Mouse (Mus musculus): ENCODE results near the gene Gm4922. TPM values are rescaled to one million over a fixed set of nuclear protein-coding genes. Genes with fewer than 3 reads are reported as not detected.
A peak's percentile ranks its signal among the peaks of the same experiment; 100 is the strongest.

Gm4922 gene
- polyA plus RNA-seq (2015; fragmentation: Nextera tagmentation; extraction: Ambion mirVana), result 0.55 and 0.71 TPM in 2 replicates

DNA sequence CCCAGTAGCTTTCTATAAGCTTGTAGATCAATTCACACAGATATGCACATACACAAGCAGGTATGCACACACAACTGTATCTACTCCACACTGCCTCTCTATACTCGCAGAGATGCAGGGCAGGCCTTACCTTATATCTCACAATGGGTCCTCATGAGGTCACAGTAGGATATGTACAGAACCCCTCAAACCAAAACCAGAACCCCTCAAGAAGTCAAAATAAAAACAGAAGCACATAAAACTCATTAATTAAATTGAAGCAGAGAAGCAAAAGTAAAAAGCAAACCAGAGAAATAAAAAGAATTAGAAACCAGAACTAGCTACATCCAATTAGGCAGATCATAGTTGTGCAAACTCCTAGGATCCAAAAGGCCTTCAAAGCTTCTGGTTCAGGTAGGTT, at the start of gene Gm4922:
Gene Gm4922, minus strand, starts transcription at position 101 of the 400 bp plus-strand sequence.
- Histone ChIP-seq H3K27me3 (no peaks in the 10 kb centered on the region), H3K9me3 (no peaks in the 10 kb centered on the region), H3K36me3 (no peaks in the 10 kb centered on the region), H3K4me3 (no peak within 1 kb of the TSS), H3K4me2 (no peak within 1 kb of the TSS), H3K27ac (replicated peaks) (no peak within 1 kb of the TSS), H3K9ac (no peak within 1 kb of the TSS), H3K4me1 (replicated peaks) (no peaks in the 10 kb centered on the region)
- 93% methylated on average over 1 of the region's 1 CpGs for WGBS
- ATAC-seq (ENCODE audit: low FRiP score, low read depth), result no peak

DNA sequence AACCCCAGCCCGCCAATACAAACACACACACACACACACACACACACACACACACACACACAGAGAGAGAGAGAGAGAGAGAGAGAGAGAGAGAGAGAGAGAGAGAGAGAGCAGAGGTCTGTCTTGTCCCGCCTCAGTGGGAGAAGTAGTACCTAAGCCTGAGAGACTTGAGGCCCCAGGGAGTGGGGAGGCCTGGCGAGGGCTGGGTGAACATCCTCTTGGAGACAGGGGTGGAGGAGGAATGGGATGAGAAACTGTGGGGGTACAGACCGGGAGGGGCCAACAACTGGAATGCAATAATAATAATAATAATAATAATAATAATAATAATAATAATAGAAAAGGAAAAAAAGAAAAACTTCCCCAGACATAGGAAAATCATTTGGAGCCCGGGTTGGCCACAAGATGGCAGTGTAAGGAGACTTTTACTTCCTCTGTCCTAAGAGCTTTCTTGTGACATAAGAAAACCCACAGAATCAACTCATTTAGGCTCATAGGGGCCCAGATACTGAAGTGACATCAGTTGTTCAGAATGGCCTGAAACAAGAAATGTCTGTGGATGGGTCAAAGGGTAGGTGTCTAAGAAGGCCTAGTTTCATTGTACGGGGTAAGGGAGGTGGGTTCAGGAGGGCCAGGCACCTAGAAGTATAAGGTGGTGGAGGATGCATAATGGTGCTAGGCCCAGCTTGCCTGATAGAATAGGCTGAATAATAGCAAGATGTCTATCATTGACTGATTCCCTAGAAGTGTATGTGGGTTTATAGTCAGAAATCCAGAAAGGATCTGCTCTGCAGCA, 49.3 kb upstream of the Gm4922 start:
- H3K4me1 ChIP-seq (replicated peaks), result no peaks in the 10 kb centered on the region
- H3K27me3 ChIP-seq, result no peaks in the 10 kb centered on the region
- H3K4me2 ChIP-seq, result no peak overlapping the region
- no peak overlapping the region for H3K27ac ChIP-seq (replicated peaks)
- no peaks in the 10 kb centered on the region for H3K36me3 ChIP-seq
- H3K9ac ChIP-seq, result no peak overlapping the region
- no peak for ATAC-seq (ENCODE audit: low FRiP score, low read depth)
- no peak overlapping the region for H3K4me3 ChIP-seq
- H3K9me3 ChIP-seq, result no peaks in the 10 kb centered on the region
- 58% methylated on average over 6 of the region's 6 CpGs for WGBS

DNA sequence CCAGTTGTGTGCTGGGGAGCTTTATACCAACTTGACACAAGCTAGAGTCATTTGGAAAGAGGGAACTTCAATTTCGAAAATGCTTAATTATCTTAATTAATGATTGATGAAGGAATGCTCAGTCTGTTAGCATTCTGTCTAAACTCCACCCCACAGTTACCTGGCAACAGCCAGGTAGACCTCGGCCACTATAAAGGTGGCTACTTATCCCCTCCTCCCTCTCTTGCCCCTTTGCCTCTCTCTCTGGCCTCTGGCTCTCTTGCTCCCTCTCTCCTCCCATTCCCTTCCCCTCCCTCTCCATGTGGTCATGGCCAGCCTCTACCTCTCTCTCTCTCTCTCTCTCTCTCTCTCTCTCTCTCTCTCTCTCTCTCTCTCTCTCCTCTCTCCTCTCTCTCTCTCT, 47.8 kb upstream of the Gm4922 start:
- H3K4me2 ChIP-seq, result no peak overlapping the region
- H3K4me1 ChIP-seq (replicated peaks), result no peaks in the 10 kb centered on the region
- no peak for ATAC-seq (ENCODE audit: low FRiP score, low read depth)
- no peak overlapping the region for H3K27ac ChIP-seq (replicated peaks)
- no peaks in the 10 kb centered on the region for H3K9me3 ChIP-seq
- no peaks in the 10 kb centered on the region for H3K36me3 ChIP-seq
- H3K4me3 ChIP-seq, result no peak overlapping the region
- no peak overlapping the region for H3K9ac ChIP-seq
- 75% methylated on average over 2 of the region's 2 CpGs for WGBS
- no peaks in the 10 kb centered on the region for H3K27me3 ChIP-seq

DNA sequence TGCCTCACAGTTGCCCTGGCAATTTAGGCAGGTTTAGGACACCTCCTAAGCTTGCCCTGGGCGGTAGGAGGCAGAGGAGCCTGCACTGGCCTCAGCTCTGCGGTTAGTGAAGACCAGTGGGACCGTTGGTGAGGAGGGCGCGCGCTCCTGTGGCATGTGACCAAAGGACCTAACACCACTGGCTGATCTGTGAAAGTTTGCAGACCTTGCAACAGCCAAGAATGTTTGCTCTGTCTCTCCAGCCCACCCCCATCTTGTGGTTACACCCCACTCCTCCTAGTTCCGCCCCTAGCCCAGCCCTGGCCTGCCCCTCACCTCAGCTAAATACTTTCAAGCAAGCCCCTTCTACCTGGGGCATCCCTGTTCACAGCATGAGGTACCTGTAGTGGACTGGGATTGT, 45.2 kb upstream of the Gm4922 start:
- H3K27ac ChIP-seq (replicated peaks), result no peak overlapping the region
- no peaks in the 10 kb centered on the region for H3K36me3 ChIP-seq
- 57% methylated on average over 7 of the region's 7 CpGs for WGBS
- H3K4me1 ChIP-seq (replicated peaks), result no peaks in the 10 kb centered on the region
- no peak for ATAC-seq (ENCODE audit: low FRiP score, low read depth)
- H3K9ac ChIP-seq, result no peak overlapping the region
- no peaks in the 10 kb centered on the region for H3K9me3 ChIP-seq
- H3K4me2 ChIP-seq, result no peak overlapping the region
- no peak overlapping the region for H3K4me3 ChIP-seq
- no peaks in the 10 kb centered on the region for H3K27me3 ChIP-seq

DNA sequence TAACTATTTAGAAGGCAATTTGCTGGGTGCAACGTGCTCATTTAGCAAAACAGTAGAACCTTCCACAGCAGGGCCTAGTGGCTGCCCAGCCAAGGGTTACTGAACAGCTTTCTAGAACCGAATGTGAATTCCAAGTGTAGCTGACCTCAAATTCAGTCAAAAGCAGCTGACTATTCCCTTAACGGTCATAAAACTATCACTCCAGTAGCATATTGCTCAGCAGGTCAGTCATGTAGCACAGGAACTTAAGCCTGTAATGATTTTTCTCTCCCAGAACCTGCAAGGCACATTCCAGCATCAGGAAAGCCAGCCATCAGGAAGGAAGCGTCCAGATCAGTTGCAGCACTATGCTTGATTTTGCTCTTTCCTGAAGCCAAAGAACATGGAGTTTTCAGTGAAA, 43.8 kb upstream of the Gm4922 start:
- no peaks in the 10 kb centered on the region for H3K36me3 ChIP-seq
- no peaks in the 10 kb centered on the region for H3K27me3 ChIP-seq
- H3K27ac ChIP-seq (replicated peaks), result no peak overlapping the region
- H3K4me3 ChIP-seq, result no peak overlapping the region
- no peak overlapping the region for H3K4me2 ChIP-seq
- no peak for ATAC-seq (ENCODE audit: low FRiP score, low read depth)
- 76% methylated on average over 4 of the region's 4 CpGs for WGBS
- H3K4me1 ChIP-seq (replicated peaks), result no peaks in the 10 kb centered on the region
- no peak overlapping the region for H3K9ac ChIP-seq
- H3K9me3 ChIP-seq, result no peaks in the 10 kb centered on the region

DNA sequence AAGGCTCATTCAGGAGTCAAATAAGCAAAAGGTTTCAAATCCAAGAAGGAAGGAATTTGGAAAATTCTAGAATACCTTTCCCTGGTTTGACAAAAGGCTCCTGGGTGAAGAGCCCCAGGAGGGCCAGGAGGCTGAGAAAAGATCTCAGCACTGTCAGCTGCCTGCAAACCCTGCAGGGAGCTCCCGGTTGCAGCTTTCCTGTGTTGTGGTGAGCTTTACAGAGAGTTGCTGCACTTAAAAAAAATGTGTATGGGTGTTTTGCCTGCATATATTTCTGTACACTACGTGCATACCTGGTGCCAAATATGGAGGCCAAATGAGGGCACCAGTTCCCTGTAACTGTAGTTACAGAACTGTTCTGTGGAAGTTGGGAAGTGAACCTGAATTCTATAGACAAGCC, 41.3 kb upstream of the Gm4922 start:
- H3K4me2 ChIP-seq, result no peak overlapping the region
- H3K36me3 ChIP-seq, result no peaks in the 10 kb centered on the region
- 41% methylated on average over 2 of the region's 2 CpGs for WGBS
- H3K27me3 ChIP-seq, result no peaks in the 10 kb centered on the region
- H3K9ac ChIP-seq, result no peak overlapping the region
- no peaks in the 10 kb centered on the region for H3K9me3 ChIP-seq
- no peak overlapping the region for H3K4me3 ChIP-seq
- no peaks in the 10 kb centered on the region for H3K4me1 ChIP-seq (replicated peaks)
- ATAC-seq (ENCODE audit: low FRiP score, low read depth), result no peak
- H3K27ac ChIP-seq (replicated peaks), result no peak overlapping the region

DNA sequence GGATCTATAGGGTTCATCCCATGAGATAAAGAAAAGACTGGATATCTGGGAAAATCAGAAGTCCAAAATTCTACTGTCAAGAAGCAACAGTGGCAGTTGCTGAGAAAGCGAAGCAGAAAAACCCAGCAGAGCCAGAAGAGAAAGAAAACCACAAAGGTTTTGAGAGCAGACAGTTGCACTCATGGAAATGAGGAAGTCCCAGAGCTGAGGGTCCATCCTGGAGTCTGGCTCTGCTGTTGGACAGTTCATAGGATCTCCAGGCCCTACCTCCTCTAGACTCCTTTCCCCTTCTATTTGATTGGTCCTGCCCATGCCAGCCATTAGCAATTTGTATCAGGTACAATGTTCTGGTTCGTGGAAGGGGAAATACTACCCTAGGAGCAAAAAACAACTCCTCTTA, 39.5 kb upstream of the Gm4922 start:
- Histone ChIP-seq H3K9ac (no peak overlapping the region), H3K4me3 (no peak overlapping the region), H3K4me1 (replicated peaks) (no peaks in the 10 kb centered on the region), H3K36me3 (no peaks in the 10 kb centered on the region), H3K27ac (replicated peaks) (no peak overlapping the region), H3K4me2 (no peak overlapping the region), H3K27me3 (no peaks in the 10 kb centered on the region), H3K9me3 (no peaks in the 10 kb centered on the region)
- WGBS, result 82% methylated on average over 2 of the region's 2 CpGs
- ATAC-seq (ENCODE audit: low FRiP score, low read depth), result no peak

DNA sequence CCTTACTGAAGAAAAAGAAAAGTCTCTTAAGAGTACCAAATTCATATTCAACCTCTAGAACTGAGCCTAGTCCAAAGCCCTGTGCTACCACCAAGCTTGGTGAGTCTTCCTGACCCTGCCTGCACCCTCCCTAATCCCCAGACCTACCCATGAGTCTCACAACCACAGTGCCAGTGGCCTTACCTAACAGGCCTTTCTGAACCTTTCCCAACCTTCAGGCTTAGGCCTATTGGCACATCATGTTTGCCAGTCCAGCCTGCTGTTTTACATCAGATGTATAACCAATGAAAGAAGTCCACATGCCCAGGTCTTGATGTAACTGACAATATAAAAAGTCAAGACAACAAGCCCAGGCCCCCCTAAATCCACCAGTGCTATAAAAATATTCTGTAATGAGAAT, 38.5 kb upstream of the Gm4922 start:
- ATAC-seq (ENCODE audit: low FRiP score, low read depth), result no peak
- no peaks in the 10 kb centered on the region for H3K27me3 ChIP-seq
- H3K27ac ChIP-seq (replicated peaks), result no peak overlapping the region
- no peak overlapping the region for H3K9ac ChIP-seq
- H3K4me2 ChIP-seq, result no peak overlapping the region
- no peaks in the 10 kb centered on the region for H3K4me1 ChIP-seq (replicated peaks)
- no peaks in the 10 kb centered on the region for H3K9me3 ChIP-seq
- no peaks in the 10 kb centered on the region for H3K36me3 ChIP-seq
- H3K4me3 ChIP-seq, result no peak overlapping the region

DNA sequence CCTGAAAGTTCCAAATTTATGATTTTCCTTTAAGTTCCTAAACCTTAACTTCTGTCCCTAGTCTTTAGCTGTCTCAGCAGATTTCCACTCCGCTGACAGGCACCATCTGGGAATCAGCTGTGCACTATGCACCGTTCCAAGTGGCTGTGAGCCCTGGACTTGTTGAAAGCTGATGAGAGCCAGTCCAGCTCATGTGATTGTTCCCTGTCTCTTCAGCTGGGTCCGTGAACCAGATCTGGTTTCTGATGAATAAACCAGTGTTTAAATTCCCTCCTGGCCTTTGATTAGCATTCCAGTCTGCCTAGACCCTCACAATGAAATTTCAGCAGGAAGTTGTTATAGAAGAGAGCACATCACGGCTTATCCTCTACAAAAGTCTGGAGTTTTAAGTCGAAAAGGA, 30.0 kb upstream of the Gm4922 start:
- Histone ChIP-seq H3K9ac (no peak overlapping the region), H3K36me3 (no peaks in the 10 kb centered on the region), H3K9me3 (no peaks in the 10 kb centered on the region), H3K27me3 (no peaks in the 10 kb centered on the region), H3K4me1 (replicated peaks) (peaks cover 6% of the 10 kb centered on the region; the same call in 1 of the 2 replicates), H3K27ac (replicated peaks) (no peak overlapping the region), H3K4me2 (no peak overlapping the region), H3K4me3 (no peak overlapping the region)
- WGBS, result 45% methylated on average over 5 of the region's 5 CpGs
- ATAC-seq (ENCODE audit: low FRiP score, low read depth), result peak; percentile 80

DNA sequence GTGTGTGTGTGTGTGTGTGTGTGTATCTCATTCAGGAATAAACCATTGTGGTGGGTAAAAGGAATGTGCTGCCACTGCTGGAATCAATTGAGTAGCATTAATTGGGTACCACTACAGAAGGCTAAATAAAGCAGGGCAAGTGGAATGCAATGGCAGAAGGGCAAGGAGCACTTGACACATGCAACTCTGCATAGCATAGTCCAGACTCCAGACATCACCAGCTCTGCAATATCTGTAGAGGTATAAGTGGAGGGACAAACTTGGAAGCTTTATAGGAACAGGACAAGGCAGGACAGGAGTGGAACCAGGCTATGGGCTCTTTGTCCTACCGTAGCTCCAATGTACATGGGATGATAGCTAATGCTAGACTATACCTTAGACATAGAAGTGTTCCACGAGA, 25.2 kb upstream of the Gm4922 start:
- no peak for ATAC-seq (ENCODE audit: low FRiP score, low read depth)
- Histone ChIP-seq H3K27ac (replicated peaks) (no peak overlapping the region), H3K4me1 (replicated peaks) (peaks cover 6% of the 10 kb centered on the region; the same call in 1 of the 2 replicates), H3K36me3 (no peaks in the 10 kb centered on the region), H3K9me3 (no peaks in the 10 kb centered on the region), H3K4me3 (no peak overlapping the region), H3K4me2 (no peak overlapping the region), H3K9ac (no peak overlapping the region), H3K27me3 (no peaks in the 10 kb centered on the region)
- WGBS, result 87% methylated on average over 2 of the region's 2 CpGs

DNA sequence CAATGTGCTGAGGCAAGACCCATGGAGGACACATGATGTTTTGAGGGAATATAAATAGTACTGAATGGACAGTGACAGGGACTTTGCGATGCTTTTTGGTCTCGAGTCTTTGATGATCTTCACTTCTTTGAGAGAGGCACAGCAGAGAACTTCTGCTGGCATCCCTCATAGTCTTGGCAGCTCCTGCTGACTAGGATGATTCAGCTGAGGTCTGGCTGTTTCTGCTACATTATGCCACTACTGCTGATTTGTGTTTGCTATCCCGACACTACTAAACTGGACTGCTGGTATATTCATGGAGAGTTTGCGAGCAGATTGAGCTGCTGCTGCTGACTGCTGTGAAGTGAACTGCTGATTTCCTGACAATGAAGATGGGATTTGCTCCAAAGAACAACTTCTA, 3.5 kb upstream of the Gm4922 start:
- Histone ChIP-seq H3K36me3 (no peaks in the 10 kb centered on the region), H3K9me3 (no peaks in the 10 kb centered on the region), H3K27ac (replicated peaks) (no peak overlapping the region), H3K4me3 (no peak overlapping the region), H3K4me2 (no peak overlapping the region), H3K4me1 (replicated peaks) (no peaks in the 10 kb centered on the region), H3K27me3 (no peaks in the 10 kb centered on the region), H3K9ac (no peak overlapping the region)
- WGBS, result 81% methylated on average over 4 of the region's 4 CpGs
- ATAC-seq (ENCODE audit: low FRiP score, low read depth), result no peak

DNA sequence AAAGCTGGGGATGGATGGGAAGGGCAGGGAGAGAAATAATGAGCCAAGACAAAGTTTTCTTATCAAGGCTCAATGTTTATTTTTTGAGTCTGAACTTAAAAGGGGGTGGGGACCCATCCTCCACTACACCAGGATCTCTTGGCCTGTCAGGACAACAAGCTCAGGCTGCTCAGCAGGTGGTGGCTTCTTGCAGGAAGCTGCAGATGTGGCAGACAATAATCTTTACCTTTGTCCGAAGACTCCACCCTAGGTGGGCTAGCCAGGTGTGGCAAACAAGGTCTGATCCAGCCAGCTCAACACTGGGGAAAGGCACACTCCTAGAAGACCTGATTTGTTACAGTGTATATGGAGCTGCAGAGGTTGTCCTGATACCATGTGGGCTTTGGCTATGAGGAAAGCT, 2.0 kb upstream of the Gm4922 start:
- Histone ChIP-seq H3K36me3 (no peaks in the 10 kb centered on the region), H3K27ac (replicated peaks) (no peak overlapping the region), H3K9ac (no peak overlapping the region), H3K4me3 (no peak overlapping the region), H3K4me2 (no peak overlapping the region), H3K4me1 (replicated peaks) (no peaks in the 10 kb centered on the region), H3K9me3 (no peaks in the 10 kb centered on the region), H3K27me3 (no peaks in the 10 kb centered on the region)
- WGBS, result 46% methylated on average over 1 of the region's 1 CpGs
- no peak for ATAC-seq (ENCODE audit: low FRiP score, low read depth)

DNA sequence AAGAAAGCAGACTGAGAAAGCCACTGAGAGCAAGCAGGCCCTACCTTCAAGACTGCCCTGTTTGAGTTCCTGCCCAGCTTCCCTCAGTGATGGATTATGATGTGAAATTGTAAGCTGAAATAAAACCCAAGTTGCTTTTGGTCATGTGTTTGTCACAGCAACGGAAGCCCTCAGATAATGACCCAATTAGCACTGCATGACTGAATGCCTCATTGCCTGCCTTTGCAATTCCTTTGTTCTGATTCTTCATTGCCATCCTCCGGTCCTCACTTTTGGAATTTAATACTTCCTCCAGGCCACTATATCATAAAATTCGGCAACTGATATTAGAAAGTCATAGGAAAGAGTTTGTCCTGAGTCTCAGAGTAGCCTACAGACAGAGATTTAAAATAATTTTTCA, 9.0 kb downstream of the Gm4922 start:
- 38% methylated on average over 3 of the region's 3 CpGs for WGBS
- no peaks in the 10 kb centered on the region for H3K36me3 ChIP-seq
- no peak for ATAC-seq (ENCODE audit: low FRiP score, low read depth)

More for the DNA sequence above, 9.0 kb downstream of the Gm4922 start:
- Histone ChIP-seq H3K4me3 (no peak overlapping the region), H3K4me1 (replicated peaks) (no peaks in the 10 kb centered on the region), H3K4me2 (no peak overlapping the region), H3K9me3 (no peaks in the 10 kb centered on the region), H3K27ac (replicated peaks) (no peak overlapping the region), H3K9ac (no peak overlapping the region), H3K27me3 (no peaks in the 10 kb centered on the region)
